Mouse (Mus musculus) heart, postnatal 0 days (tissue): ENCODE results near the gene Cdr2l. TPM values are rescaled to one million over a fixed set of nuclear protein-coding genes. Genes with fewer than 3 reads are reported as not detected.

Experiments used
- ATAC-seq: fragments of 200-750 bp; cut with Nextera tagmentation; 2 replicates; pipeline ENCODE4 v1.8.0; 2017; ENCODE audit warnings: low read depth, moderate number of reproducible peaks, moderate library complexity; ENCODE audit not compliant: insufficient read depth
- DNase-seq: peaks from one replicate; pipeline ENCODE4 v3.0.0-alpha.2; 2016; ENCODE audit warnings: low spot score
- H3K27ac ChIP-seq: fragments of 300-500 bp; sonication (generic); 2 replicates; pipeline ENCODE4 v1.5.1; 2014; ENCODE audit warnings: low read depth, mild to moderate bottlenecking
- H3K27me3 ChIP-seq: fragments of 300-500 bp; sonication (generic); 2 replicates; pipeline ENCODE4 v1.6.1; 2014; ENCODE audit warnings: low read length, mixed read lengths; ENCODE audit not compliant: control insufficient read depth, insufficient read depth
- H3K36me3 ChIP-seq: fragments of 300-500 bp; sonication (generic); replicated peaks from 2 replicates; pipeline ENCODE4 v1.6.1; 2014; ENCODE audit warnings: low read length, mixed read lengths; ENCODE audit not compliant: control insufficient read depth, insufficient read depth
- H3K4me1 ChIP-seq: fragments of 300-500 bp; sonication (generic); 2 replicates; pipeline ENCODE4 v1.6.1; 2014; ENCODE audit warnings: antibody characterized with exemption; ENCODE audit not compliant: control insufficient read depth, insufficient read depth
- H3K4me2 ChIP-seq: fragments of 300-500 bp; sonication (generic); 2 replicates; pipeline ENCODE4 v1.6.1; 2014; ENCODE audit warnings: low read depth, mild to moderate bottlenecking, low read length, moderate library complexity
- H3K4me3 ChIP-seq: fragments of 300-500 bp; sonication (generic); 2 replicates; pipeline ENCODE4 v1.5.1; 2014; ENCODE audit warnings: low read depth, low read length
- H3K9ac ChIP-seq: fragments of 300-500 bp; sonication (generic); replicated peaks from 2 replicates; pipeline ENCODE4 v1.6.1; 2014; ENCODE audit warnings: low read depth, low read length, mixed read lengths
- H3K9me3 ChIP-seq: fragments of 300-500 bp; sonication (generic); replicated peaks from 2 replicates; pipeline ENCODE4 v1.6.1; 2016; ENCODE audit warnings: low read length; ENCODE audit not compliant: control insufficient read depth
- CTCF ChIP-seq: IDR thresholded peaks from 2 replicates; pipeline ENCODE4 v1.5.1; 2016; ENCODE audit warnings: antibody characterized with exemption, control low read depth, low read depth
- EP300 ChIP-seq: IDR thresholded peaks from 2 replicates; pipeline ENCODE4 v1.6.1; 2016; ENCODE audit warnings: antibody characterized with exemption, low read depth
- WGBS: fragments of 180-500 bp; shearing (Covaris S2); extraction: QIAGEN DNeasy Blood & Tissue Kit; methylation state at CpG from one replicate; pipeline ENCODE4 v1.1.7; 2014; 5-methylcytosine and 5-hydroxymethylcytosine counted together
- polyA plus RNA-seq: library from polyadenylated mRNA; unstranded; fragments of >200 nt; fragmentation: Nextera tagmentation; extraction: Ambion mirVana; gene quantifications from 2 replicates; pipeline ENCODE4 v1.2.1, GENCODE M21; 2015
- total RNA-seq: library from RNA; depleted of rRNA; stranded (reverse); fragments of >200 nt; gene quantifications from 2 replicates; pipeline ENCODE4 v1.2.3, GENCODE M21; 2014; ENCODE audit warnings: low replicate concordance

The Cdr2l gene
- total and polyA plus RNA-seq, 2 experiments from 2014 or later: 5.6 to 23.1 TPM

DNA sequence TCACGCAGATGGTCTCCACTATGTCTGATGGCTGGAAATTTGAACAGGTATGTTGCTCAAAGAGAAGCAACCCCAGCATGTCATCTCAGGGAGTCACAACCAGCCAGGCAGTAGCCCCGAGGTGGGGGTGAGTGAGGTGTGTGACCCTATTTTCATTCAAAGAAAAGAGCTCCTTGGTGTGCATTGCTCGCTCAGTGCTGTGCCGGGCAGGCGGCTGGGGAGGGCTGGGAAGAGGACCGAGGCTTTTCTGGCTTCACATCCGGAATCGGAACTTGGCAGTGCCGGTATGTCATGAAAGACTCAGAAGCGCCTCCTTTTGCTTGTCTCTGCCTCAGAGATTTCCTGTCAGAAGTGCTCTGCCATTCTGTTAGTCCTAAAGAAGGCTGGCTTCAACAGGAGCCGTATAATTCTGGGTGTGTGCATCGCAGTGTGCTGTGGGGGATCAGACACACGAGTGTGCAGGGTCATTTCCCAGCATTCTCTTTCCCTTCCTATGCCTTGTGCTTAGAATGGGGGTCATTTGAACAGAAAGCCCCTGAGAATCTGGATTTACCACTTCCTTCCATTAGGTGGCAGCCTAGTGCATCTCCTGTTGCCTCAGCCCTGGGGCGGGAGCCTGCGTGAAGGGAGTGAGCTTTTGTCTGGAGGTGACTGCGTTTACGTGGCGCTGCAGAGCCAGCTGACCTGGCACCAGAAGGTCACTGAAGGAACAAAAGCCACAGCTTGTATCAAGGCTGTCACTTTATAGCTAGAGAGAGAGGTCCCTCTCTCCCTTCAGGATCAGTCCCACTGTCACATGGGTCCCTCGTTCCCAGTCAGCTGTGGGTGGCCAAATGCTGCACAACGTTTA, 46.0 kb downstream of the Cdr2l start:
- Histone ChIP-seq H3K9me3 (no peaks in the 10 kb centered on the region), H3K27ac (peak overlapping the region; percentile 75), H3K4me2 (peak overlapping the region; percentile 14; the same call in 1 of the 2 replicates), H3K27me3 (no peaks in the 10 kb centered on the region), H3K9ac (no peak overlapping the region; the same call in 1 of the 2 replicates), H3K4me3 (peak overlapping the region; percentile 5; the same call in 1 of the 2 replicates), H3K36me3 (peaks cover 73% of the 10 kb centered on the region), H3K4me1 (no peaks in the 10 kb centered on the region)
- TF ChIP-seq EP300: no peak
- peak; percentile 88 for TF ChIP-seq CTCF
- WGBS: 29% methylated on average over 20 of the region's 20 CpGs
- ATAC-seq (peak; percentile 87), DNase-seq (peak; percentile 91)

- Histone ChIP-seq H3K4me1 (no peaks in the 10 kb centered on the region), H3K4me2 (no peak overlapping the region), H3K27me3 (no peaks in the 10 kb centered on the region), H3K9ac (no peak overlapping the region), H3K27ac (no peak overlapping the region), H3K9me3 (no peaks in the 10 kb centered on the region), H3K36me3 (peaks cover 72% of the 10 kb centered on the region), H3K4me3 (no peak overlapping the region)
- ATAC-seq (no peak), DNase-seq (no peak)
- 79% methylated on average over 7 of the region's 7 CpGs for WGBS
- TF ChIP-seq CTCF (no peak), EP300 (no peak)
Measured at GRCm38 (mm10) chr11:115429307-115429706, 47.6 kb downstream of the Cdr2l start.

DNA sequence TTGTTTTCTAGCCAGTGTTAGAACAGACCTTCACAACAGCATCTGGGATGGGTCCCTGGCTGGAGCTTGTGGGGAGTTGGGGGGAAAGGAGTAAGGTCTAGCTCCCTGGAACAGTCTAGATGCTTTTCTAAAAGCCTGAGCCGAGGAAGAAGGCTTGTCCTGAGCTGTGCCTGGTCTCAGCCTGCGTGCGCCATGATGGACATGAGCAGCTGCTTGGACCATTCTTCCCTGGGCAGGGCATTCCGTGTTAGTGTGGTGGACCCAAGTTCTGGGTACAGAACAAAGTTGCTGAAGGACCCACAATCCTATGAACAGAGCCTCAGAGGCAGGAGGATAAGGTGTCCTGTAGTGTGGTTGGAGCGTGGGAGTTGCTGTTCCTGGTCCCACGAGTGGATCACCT, 48.8 kb downstream of the Cdr2l start:
- TF ChIP-seq EP300 (no peak), CTCF (no peak)
- Histone ChIP-seq H3K9me3 (no peaks in the 10 kb centered on the region), H3K36me3 (peaks cover 59% of the 10 kb centered on the region), H3K27ac (no peak overlapping the region), H3K9ac (no peak overlapping the region), H3K4me2 (no peak overlapping the region), H3K27me3 (no peaks in the 10 kb centered on the region), H3K4me1 (peaks cover 4% of the 10 kb centered on the region; the same call in 1 of the 2 replicates), H3K4me3 (no peak overlapping the region)
- ATAC-seq: no peak
- no peak for DNase-seq
- WGBS: 92% methylated on average over 6 of the region's 6 CpGs

- no peaks in the 10 kb centered on the region for H3K9me3 ChIP-seq
- DNase-seq (no peak), ATAC-seq (no peak)
- peaks cover 37% of the 10 kb centered on the region for H3K36me3 ChIP-seq
- WGBS: 69% methylated on average over 4 of the region's 4 CpGs
- TF ChIP-seq CTCF (no peak), EP300 (no peak)
- peaks cover 7% of the 10 kb centered on the region; the same call in 1 of the 2 replicates for H3K4me1 ChIP-seq
- no peak overlapping the region for H3K4me2 ChIP-seq
- H3K9ac ChIP-seq: no peak overlapping the region
- H3K27ac ChIP-seq: no peak overlapping the region
- H3K4me3 ChIP-seq: no peak overlapping the region
- H3K27me3 ChIP-seq: no peaks in the 10 kb centered on the region
Measured at GRCm38 (mm10) chr11:115432814-115433213, 51.1 kb downstream of the Cdr2l start.

DNA sequence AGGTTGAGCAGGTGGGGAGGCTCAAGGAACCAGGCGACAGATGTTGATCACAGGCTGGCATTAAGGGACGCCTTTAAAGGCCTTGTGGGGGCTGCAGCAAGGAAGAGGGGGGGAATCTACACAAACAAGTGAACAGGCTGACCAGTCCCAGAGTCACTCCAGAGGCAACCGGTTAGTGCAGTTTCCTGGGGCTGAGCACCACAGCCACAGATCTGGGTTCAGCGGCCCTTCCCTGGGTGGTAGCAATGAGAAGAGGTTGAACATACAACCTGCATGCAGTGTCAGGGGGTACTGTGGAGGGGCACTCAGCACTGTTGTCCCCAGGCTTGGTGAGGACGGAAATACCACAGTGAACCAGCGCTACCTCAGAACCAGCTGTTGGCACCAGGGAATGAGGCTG, 51.6 kb downstream of the Cdr2l start:
- Histone ChIP-seq H3K27ac (no peak overlapping the region), H3K36me3 (peaks cover 37% of the 10 kb centered on the region), H3K27me3 (no peaks in the 10 kb centered on the region), H3K4me1 (peaks cover 7% of the 10 kb centered on the region; the same call in 1 of the 2 replicates), H3K4me3 (no peak overlapping the region), H3K9ac (no peak overlapping the region), H3K9me3 (no peaks in the 10 kb centered on the region), H3K4me2 (no peak overlapping the region)
- no peak for DNase-seq
- no peak for TF ChIP-seq EP300
- no peak for TF ChIP-seq CTCF
- no peak for ATAC-seq
- WGBS: 83% methylated on average over 6 of the region's 6 CpGs
